Mouse (Mus musculus) cerebellum, adult 2 months (tissue): ENCODE results near the gene Cbll1. TPM values are rescaled to one million over a fixed set of nuclear protein-coding genes. Genes with fewer than 3 reads are reported as not detected.

Source experiments
- DNase-seq, 2 experiments: peaks; one replicate each; pipeline ENCODE4 v3.0.0; 2021
- H3K27ac ChIP-seq: fragments of 200-500 bp; 2 replicates; pipeline ENCODE4 v1.5.1; 2012; ENCODE audit warnings: low read length, control low read depth, inconsistent platforms; ENCODE audit not compliant: insufficient read depth
- H3K27me3 ChIP-seq: fragments of 200-500 bp; 2 replicates; pipeline ENCODE4 v1.6.1; 2012; ENCODE audit warnings: inconsistent platforms, mild to moderate bottlenecking, low read length, moderate library complexity; ENCODE audit not compliant: control insufficient read depth, insufficient read depth
- H3K4me1 ChIP-seq: fragments of 200-500 bp; 2 replicates; pipeline ENCODE4 v1.6.1; 2011; ENCODE audit warnings: low read length; ENCODE audit not compliant: control insufficient read depth, insufficient read depth
- H3K4me3 ChIP-seq: fragments of 200-500 bp; replicated peaks from 2 replicates; pipeline ENCODE3; 2011; ENCODE audit warnings: mild to moderate bottlenecking, low read depth, low read length, control low read depth; ENCODE audit not compliant: insufficient read depth
- CTCF ChIP-seq: fragments of 200-500 bp; IDR thresholded peaks from 2 replicates; pipeline ENCODE4 v1.5.1; 2011; ENCODE audit warnings: low read depth, mild to moderate bottlenecking, control low read depth, low read length, moderate library complexity, borderline replicate concordance; ENCODE audit not compliant: insufficient read depth
- POLR2A ChIP-seq: fragments of 200-500 bp; IDR thresholded peaks from 2 replicates; pipeline ENCODE4 v1.6.1; 2011; ENCODE audit warnings: low read length, control low read depth, borderline replicate concordance; ENCODE audit not compliant: insufficient read depth
- whole genome bisulfite sequencing: fragments of 180-500 bp; shearing (Covaris S2); methylation state at CpG from one replicate; pipeline ENCODE4 v1.1.7; 2018; 5-methylcytosine and 5-hydroxymethylcytosine counted together
- polyA plus RNA-seq: library from polyadenylated mRNA; depleted of rRNA; stranded (reverse); fragments of >200 nt; gene quantifications from 2 replicates; pipeline ENCODE4 v1.2.3, GENCODE M21; 2012; rRNA removed

Cbll1 gene
- polyA plus RNA-seq, 1 experiment: 11.3 TPM

DNA sequence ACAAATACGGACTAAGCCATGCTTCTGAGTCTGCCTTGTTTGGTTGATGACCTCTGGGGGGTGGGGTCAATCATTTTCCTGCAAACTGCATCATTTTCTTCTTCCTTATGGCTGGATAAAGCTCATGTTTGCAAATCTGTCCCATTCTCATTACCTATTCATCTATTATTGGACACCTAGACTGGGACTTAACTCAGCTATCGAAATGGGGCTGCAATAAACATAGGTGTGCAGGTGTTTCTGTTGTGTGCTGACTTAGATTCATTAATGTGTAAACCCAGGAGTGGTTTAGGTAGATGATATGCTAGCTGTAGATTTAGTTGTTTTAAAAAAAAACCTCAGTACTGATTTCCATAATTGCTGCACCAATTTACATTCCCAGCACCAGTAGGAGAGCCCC, 59.8 kb downstream of the Cbll1 start:
- H3K4me1 ChIP-seq: no peaks in the 10 kb centered on the region
- TF ChIP-seq POLR2A: no peak
- no peak for TF ChIP-seq CTCF
- 79% methylated on average over 2 of the region's 2 CpGs for WGBS
- H3K4me3 ChIP-seq: no peak overlapping the region
- no peak overlapping the region for H3K27ac ChIP-seq
- H3K27me3 ChIP-seq: no peaks in the 10 kb centered on the region
- no peak for DNase-seq

DNA sequence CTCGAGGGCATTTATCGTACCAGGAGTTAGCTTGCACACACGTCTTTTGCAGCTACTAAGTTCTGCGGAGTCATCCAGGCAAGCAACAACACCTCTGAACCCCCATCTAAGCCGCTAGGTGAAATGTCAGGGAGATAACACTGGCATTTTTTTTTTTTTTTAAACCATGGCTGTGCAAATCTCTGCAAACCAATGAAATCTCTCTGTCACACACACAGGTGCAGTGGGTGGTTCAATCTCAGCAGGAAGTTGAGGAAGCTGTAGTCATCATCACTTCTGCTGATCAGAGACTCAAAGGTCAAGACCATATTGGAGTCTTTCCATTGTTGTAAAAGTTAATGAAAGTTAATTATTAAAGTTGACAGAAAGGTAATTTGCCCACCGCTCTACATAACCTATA, 61.6 kb downstream of the Cbll1 start:
- H3K4me3 ChIP-seq: no peak overlapping the region
- no peak for TF ChIP-seq CTCF
- TF ChIP-seq POLR2A: no peak
- WGBS: 78% methylated on average over 6 of the region's 6 CpGs
- no peaks in the 10 kb centered on the region for H3K4me1 ChIP-seq
- H3K27me3 ChIP-seq: no peaks in the 10 kb centered on the region
- no peak for DNase-seq
- no peak overlapping the region for H3K27ac ChIP-seq

Other genes with a start within 250 kb of the Cbll1 start
- gene Lamb1, start 234.4 kb downstream of the Cbll1 start, polyA plus RNA-seq: 10.6 and 13.2 TPM in 2 replicates
- 109 and 111 TPM in 2 replicates for gene Dld, start 148.2 kb downstream of the Cbll1 start, polyA plus RNA-seq
- 0.08 TPM in 2 replicates for gene Slc26a3, start 108.7 kb downstream of the Cbll1 start, polyA plus RNA-seq
- gene Slc26a4, start 60.4 kb upstream of the Cbll1 start, polyA plus RNA-seq: 0.05 TPM in 1 of 2 replicates, not detected in the other
- gene Bcap29, start 135.0 kb upstream of the Cbll1 start, polyA plus RNA-seq: 30.5 and 33.8 TPM in 2 replicates
- gene Dus4l, start 155.2 kb upstream of the Cbll1 start, polyA plus RNA-seq: 8.3 and 8.4 TPM in 2 replicates
- 34.6 and 37.6 TPM in 2 replicates for gene Cog5, start 155.3 kb upstream of the Cbll1 start, polyA plus RNA-seq
- gene Gpr22, start 214.3 kb upstream of the Cbll1 start, polyA plus RNA-seq: 38.5 and 48.9 TPM in 2 replicates